Mouse (Mus musculus) thymus, postnatal 14 days (tissue): ENCODE data around the gene Rnpepl1.
A peak's percentile ranks its signal among the peaks of the same experiment; 100 is the strongest.
"Not testable (repeated sequence)": the region's sequence is repeated elsewhere in the genome, so short reads cannot be mapped to it uniquely, and the experiment has no call there.

ENCODE experiments used
- DNase-seq: peaks from one replicate; pipeline ENCODE4 v3.0.0; 2021

The Rnpepl1 gene

DNA sequence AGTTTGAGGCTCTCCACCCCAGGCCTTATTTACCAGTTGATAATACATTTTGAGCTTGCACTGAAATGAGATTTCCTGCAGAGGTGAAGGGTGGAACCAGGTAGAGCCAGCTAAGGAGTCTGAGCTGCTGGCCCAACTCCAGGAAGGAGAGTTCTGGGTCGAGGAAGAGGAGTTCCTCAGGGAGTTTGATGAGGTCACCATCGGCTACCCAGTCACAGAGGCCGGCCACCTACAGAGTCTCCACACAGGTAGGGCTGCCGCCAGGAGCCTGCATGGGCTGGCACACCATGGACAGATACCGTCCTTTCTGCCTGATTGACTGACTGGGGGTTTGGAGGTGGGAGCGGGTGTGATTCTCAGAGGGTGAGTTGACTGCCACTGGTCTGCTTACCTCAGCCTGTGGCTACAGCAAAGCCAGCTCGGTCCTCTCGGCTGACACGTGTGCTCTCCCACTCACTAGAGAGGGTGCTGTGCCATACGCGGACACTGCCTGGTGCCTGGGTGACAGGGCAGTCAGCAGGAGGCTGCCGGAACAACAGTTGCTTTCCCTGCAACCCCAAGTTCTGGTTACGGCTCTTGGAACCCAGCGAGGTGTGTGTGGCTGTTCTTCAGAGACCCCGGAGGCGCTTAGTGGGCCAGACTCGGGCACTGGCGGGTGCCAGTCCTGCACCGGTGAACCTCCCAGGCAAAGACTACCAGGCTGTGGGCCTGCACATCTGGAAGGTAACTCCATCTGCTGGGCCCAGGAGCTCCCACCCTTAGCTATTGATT, 32.8 kb downstream of the Rnpepl1 start:
- DNase-seq: no peak

DNA sequence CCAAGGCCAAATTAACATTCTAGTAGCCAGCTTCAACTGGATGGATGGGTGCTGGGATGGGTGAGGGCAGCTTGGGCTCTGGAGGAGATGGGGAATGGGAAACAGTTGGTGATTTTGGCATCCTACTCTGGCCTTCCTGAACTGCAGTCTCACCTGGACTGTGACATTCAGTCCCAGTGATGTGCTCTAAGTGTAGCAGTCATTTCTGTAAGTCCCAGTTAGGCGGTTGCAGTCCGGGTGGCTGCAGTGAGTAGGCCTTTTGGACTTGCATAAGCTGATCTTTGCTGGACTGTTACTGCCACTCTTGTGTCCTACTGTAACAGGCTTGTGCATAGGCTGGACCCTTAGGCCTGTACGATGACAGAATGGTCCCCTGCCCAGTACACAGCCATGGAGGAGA, 37.4 kb downstream of the Rnpepl1 start:
- no peak for DNase-seq

DNA sequence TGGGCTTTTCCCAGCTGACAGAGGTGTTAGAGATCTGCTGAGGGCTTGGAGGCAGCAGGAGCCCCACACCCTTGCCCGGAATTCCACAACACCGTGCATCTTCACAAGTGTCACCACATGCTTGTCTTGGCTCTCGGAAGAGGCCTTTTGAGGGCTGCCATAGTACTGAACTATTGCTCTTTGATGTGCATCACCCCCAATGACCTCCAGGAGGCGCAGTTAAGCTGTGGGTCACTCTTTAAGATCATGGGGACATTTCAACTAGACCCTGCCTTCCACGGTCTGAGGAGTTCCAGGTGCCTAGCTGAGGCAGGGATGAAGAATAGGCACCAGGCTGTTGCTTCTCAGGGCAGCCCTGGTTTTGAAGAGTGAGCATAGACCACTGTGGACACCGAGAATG, 38.8 kb downstream of the Rnpepl1 start:
- no peak for DNase-seq

DNA sequence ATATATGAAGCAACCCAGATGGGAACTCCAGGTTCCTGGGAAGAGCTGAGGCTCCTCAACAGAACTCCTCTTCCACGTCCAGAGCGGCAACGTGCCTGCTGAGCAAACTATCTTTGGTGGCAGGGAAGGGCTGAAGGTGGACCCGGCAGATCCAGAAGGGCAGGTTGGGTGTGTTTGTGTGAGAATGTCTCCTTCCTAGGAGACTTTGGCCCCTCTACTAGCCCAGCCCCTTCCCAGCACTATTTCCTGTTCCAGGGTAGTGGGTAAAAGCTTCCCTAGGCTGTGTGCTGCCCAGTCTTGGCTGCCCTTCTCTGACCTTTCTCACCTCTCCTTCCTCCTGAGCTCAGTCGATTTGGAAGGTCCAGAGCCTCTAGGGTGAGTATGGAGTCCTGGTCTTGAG, 40.0 kb downstream of the Rnpepl1 start, which contains the start of gene Gpr35:
Gene Gpr35 (plus strand): TSS at position 259 of the 400 bp plus-strand sequence.
- DNase-seq: no peak

DNA sequence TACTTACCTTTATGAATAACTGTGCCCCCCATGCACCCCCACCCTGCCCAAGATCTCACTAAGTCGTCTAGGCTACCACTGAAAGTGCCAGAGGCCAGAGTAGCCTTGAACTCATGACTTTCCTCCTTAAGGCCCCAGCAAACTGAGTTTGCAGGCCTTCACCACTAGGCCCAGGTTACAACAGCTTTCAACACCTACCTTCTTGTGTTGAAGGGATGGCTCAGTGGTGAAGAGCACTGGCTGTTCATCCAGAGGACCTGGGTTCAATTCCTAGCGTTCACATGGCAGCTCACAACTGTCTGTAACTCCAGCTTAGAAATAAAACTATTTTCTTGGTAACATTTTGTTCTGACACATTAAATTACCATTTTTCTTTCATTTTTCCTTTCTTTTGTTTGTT, 43.1 kb downstream of the Rnpepl1 start:
- DNase-seq: no peak

DNA sequence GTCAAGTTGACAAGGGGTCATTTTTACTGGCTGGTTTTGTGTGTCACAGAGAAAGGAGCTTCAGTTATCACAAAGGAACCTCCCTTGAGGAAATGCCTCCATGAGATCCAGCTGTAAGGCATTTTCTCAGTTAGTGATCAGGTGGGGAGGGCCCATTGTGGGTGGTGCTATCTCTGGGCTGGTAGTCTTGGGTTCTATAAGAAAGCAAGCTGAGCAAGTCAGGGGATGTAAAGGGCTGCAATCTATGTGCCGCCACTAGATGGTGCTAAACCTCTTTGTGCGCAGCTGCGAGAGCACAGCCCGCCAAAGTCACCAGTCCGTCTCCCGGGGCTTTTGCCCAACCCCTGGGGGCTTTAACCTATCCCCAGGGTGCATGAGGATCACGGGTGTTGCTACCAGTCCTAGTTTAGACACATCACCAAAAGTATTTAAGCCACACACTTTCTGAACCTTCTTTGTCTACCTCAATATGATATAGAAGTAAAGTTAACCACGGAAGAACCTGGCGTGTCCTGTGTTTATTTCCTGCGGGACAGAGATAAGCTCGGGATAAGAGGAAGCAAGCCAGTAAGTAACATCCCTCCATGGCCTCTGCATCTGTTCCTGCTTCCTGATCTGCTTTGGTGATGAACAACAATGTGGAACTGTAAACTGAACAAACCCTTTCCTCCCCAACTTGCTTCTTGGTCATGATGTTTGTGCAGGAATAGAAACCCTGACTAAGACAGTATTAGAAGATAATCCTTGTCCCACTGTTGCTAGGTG, 46.2 kb downstream of the Rnpepl1 start:
- peak; percentile 73 for DNase-seq

DNA sequence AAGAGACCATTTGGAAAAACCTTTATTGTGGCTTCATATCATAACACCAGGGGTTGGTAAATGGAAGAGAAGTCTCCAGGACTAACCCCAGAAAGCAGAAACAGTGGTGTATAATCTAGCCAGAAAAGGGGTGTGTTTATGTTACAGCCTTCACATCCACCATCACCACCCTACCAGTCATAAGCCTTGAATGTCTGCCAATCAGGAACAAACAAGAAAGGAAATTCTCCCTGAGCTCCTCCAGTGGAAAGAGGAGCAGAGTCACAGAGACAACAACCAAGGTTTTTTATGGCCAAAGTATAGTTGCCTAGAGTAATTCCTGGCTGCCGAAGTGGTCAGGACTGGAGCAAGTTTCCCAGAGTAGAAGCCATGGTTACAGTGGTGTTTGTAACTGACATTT, 48.4 kb downstream of the Rnpepl1 start:
- no peak for DNase-seq

DNA sequence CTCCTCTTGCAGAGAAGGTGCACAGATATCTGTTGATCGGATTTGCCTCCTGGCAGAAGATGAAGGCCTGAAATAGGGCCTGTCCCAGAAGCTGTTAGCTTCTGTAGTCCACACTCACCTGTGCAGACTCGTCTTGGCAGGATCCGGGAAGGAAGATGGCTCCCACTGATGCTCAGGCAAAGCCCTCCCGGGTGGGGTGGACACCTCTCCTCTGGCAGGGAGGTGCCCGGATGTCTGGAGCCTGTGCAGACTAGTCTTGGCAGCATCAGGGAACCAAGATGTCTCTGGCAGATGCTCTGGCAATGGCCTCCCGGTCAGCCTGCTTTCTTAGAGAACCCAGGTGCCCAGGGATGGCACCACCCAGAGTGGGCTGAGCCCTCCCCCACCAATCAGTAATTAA, 60.2 kb downstream of the Rnpepl1 start:
- DNase-seq: not testable (repeated sequence)

DNA sequence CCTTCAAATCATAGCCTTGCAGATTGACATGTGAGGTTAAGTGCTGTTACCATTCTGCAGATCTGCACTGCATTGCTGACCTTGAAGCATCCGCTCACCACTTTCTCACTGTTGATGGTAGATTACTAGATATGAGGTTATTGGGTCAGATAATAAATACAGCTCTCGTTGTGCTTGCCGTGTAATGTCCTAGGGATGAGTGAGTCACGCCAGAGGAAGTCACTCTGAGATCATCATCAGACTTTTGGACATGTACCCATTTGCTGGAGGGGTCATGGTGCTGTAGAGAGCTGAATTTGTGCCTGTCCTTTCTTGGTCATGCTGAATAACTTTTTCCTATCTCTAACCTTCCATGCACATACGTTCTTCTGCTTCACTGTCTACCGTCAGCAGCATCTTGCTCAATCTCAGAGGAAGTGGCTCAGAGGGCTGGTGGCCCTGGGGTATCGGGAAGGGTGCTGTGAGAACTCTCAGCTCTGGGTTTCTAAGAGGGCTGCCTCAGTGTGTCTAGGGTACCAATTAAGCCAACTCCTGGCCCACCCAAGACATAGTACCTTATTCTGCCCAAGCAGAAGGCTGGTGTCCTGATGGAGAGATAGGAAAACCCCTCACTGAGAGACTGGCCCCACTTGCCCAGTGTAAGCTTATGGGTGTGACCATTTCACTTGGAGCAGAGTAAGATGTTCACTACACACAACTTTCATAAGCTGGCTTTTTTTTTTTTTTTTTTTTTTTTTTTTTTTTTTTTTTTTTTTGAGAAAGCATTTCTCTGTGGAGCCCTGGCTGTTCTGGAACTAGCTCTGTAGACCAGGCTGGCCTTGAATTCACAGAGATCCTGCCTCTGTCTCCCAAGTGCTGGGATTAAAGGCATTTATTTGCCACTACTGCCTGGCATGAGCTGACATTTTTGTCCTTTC, 61.6 kb downstream of the Rnpepl1 start:
- DNase-seq: no peak

DNA sequence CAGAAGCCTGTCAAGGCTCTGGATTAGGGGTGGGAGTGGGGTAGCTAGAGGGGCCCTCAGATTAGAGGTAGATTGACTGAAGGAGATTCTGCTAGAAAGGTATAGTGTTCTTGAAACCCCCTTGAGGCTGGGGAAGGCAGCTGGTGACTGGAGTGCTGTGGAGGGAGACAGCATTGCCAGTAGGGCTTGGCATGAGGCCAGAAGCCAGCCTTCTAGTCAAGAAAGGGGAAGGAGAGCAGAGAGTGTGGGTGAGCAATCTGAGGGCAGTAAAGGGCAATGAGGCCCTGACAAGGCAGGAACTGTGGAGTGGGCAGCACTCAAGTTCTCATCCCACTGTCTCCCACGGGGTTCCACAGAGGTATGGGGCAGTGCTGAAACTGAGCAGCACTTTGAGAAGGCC, 62.3 kb downstream of the Rnpepl1 start:
- no peak for DNase-seq
